Mouse (Mus musculus) monocyte, adult 5-6 weeks (primary cell): ENCODE measurements at regions not wholly inside any gene's neighbourhood (a gene's known extent, or its start where the extent isn't known, plus 50 kb on each side); places are given as distances from the start of the nearest gene placed in this dataset.

ENCODE experiments used
- ATAC-seq: fragments of 153-309, 156-312 bp; replicated peaks from 2 replicates; pipeline ENCODE4 v1.8.0; 2017; ENCODE audit warnings: mild to moderate bottlenecking; ENCODE audit not compliant: low TSS enrichment, insufficient number of reproducible peaks, severe bottlenecking, poor library complexity, low FRiP score

DNA sequence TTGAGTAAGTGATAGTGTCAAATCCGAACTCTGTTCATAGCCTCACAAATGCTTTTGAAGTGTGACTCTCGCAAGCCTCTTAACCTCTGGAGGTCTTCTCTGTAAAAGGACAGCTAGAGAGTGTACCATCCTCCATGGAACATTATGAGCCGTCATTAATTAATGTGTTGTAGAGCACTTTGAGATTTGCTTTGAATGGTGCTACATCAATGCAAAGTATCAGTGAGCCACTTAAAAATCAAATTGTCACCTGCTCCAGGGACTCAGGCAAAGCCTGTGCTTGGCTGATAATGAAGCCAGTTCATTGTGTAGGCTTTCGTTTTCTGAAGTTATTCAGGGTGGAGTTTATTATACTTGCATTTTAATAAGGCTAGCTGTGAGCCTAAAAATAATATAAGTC, 801.8 kb upstream of the B3galt2 start:
- ATAC-seq: no peak

- no peak for ATAC-seq
Observed at GRCm38 (mm10) chr1:142867024-142867700, 773.3 kb upstream of the B3galt2 start.

DNA sequence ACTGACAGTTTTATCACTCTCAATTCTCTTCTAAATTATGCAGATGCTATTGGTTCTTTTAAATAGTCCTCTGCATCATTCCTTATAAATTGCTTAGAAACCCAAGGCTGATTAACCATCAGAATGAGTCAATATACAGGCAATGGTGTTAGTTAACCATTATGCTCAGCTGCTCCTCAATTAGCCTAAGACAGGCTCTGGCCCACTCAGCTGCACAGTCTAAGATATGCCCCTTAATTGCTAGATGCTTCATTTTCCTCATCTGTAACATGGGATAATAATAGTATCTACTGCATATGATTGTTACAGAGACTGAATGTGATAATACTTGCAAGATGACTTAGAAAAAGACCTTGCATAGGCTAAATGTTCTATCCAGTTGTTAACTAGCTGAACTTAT, 748.6 kb upstream of the B3galt2 start:
- no peak for ATAC-seq

DNA sequence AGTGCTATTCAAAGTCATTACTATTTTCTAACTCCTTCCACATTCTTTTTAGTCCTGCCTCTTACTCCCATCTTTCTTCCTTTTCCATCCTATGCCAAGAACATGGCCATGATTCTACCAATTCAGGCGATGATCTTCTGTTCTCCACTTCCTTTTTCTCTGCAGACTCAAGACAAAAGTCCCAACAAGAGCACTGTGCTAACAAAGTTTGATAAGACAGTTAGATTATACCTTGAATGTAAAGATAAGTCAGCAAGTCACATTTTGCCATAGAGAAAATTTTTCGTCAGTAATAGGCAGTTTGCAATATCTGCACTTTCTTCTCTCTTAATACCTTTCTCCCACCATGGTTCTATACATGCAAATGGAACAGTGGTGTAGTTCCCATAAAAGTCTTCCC, 747.3 kb upstream of the B3galt2 start:
- no peak for ATAC-seq

GRCm38 (mm10) chr1:142894145-142894544, 746.3 kb upstream of the B3galt2 start:
- peak; percentile 79 for ATAC-seq

- no peak for ATAC-seq
Observed at GRCm38 (mm10) chr1:142895081-142895480, 745.4 kb upstream of the B3galt2 start.

GRCm38 (mm10) chr1:142909907-142910306, 730.6 kb upstream of the B3galt2 start:
- ATAC-seq: no peak

- no peak for ATAC-seq
Observed at GRCm38 (mm10) chr1:142956686-142957085, 683.8 kb upstream of the B3galt2 start.

DNA sequence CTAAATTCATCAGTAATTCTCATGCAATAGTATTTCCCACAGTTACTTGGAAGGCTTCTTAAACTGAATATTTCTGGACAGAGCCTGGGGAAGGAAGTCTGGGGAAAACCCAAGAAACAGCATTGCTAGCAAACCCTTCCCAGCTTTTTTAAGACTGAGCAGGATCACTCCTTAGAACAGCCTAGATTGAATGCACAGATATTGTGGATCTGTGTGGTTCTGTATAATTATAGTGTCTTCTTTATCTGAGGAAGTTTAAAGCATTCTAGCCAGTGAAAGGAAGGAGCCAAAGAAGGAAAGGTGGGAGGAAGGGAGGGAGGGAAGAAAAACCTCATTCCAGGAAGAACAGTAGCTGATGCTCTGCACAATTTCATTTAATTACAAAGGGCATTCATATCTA, 669.0 kb upstream of the B3galt2 start:
- no peak for ATAC-seq

DNA sequence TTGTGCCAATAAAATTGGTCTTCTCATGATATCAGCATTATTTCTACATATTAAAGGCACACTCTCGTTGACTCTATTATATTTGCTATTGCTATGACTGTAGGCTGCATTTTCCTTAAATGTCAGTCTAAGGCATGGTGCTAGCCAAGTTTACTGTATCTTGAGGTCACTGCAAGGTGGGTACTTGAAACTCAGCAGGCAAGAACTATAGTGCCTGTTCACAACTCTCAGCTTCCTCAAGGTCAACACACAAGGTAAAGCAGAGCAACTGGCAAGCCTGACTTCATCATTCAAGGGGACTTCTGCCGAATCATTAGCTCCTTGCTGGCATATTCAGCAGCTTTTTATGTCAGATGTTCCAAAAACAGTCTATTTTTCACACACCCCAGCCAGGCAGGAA, 667.1 kb upstream of the B3galt2 start:
- no peak for ATAC-seq

- ATAC-seq: no peak
Observed at GRCm38 (mm10) chr1:142982994-142983393, 657.5 kb upstream of the B3galt2 start.

GRCm38 (mm10) chr1:142983641-142984040, 656.8 kb upstream of the B3galt2 start:
- no peak for ATAC-seq

GRCm38 (mm10) chr1:142985516-142985915, 654.9 kb upstream of the B3galt2 start:
- ATAC-seq: no peak

DNA sequence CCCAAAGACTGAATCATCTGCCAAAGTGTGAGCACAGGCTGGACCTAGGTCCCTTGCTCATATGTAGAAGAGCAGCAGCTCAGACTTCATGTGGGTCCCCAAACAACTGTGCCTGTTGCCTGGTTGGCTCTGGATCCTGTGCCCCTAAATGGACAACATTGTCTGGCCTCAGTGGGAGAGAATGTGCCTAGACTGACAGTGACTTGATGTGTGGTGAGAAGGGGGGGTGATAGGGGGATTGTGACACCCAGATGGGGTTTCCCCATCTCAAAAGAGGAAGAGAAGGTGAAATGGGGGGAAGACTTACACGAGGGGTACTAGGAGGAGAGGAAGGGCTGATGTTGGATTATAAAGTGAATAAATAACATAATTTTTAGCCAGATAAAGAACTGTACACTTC, 640.2 kb upstream of the B3galt2 start:
- ATAC-seq: 0 out of 2 replicates have a peak, but pooled peaks have one; percentile 47

GRCm38 (mm10) chr1:143001112-143001511, 639.4 kb upstream of the B3galt2 start:
- no peak for ATAC-seq

GRCm38 (mm10) chr1:143006045-143006444, 634.4 kb upstream of the B3galt2 start:
- ATAC-seq: no peak

DNA sequence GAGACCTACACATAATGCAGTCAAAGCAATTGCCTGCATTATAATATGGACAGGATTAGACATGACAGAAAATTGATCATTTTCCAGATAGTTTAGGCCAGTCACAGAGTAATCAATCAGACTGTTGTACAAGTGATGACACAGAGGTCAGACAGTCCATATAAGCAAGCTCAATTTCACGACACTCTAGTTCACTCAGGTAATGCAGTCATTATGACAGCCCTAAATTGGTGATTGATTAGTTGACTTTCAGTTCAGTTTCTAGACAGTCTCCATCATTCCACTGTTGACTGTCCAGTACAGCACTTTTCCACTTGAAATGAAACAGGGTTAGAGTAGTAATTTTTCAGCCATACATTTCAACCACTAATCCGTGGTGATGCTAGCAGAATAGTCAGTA, 620.5 kb upstream of the B3galt2 start:
- ATAC-seq: no peak

DNA sequence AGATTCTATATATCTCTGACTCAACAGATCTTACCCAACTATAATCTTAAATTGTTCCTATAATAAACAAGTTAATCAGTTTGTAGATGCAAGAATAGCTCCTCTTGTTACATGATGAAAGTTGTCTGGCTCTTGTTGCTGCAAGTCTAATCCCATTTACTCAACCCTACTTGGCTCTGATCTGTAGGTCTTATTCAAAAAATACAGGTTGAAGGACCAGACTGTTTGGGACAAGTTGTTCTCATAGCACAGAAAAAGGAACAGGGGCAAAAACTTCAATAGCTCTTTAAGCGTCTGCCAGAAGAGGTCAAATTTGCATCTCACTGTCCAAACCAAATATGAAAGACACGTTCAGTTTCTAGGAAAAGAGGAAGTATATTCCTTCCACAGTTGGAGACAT, 587.3 kb upstream of the B3galt2 start:
- ATAC-seq: no peak

DNA sequence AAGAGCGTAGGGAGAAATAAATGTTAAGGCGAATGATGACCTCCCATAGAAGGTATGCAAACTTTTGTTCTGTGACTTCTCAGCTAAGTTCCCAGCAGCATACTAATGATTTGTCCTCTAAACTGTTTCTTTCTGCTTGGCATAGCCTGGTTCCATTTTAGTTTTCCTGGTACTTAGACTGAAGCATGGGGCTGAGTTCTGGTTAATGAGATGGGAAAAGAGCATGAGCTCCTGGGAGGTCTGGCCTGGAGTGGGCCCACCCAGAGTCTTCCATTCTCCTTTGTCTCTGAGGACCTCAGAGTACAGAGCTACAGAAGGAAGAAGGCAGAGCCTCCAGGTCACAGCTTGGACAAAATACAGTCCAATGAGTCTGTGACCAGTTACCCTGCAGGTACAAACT, 586.9 kb upstream of the B3galt2 start:
- ATAC-seq: no peak

DNA sequence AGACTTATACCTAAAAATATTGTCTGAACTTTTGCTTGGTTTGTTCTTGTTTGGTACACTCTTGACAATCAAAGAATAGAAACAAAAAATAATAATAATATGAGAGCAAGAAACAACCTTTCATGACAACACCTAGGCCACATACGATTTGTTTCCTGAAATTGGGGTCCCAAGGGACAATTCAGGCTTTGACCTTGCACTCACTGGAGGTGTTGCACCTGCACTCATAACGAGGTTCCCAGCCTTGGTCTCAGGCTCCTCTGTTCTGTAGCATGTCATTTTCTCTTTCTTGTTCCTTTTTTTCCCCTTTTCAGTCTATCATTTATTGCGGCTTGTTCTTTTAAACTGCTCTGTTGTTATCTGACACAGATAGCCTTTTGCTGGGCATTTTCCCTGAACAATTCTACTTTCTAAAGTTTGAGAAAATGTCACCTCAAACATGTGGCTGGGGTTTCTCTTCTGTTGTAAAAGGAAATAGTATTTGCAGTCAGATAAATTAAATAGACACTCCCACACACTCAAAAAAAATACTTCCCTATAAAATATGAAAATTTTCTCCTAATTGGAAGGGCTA, 585.9 kb upstream of the B3galt2 start:
- ATAC-seq: no peak
